Mouse (Mus musculus) layer of hippocampus, adult 11-12 months (tissue): ENCODE measurements around the gene Hoxd8.
A peak's percentile ranks its signal among the peaks of the same experiment; 100 is the strongest.

Experiments used
- DNase-seq: peaks from one replicate; pipeline ENCODE4 v3.0.0; 2022; ENCODE audit warnings: low spot score

Hoxd8 gene

GRCm38 (mm10) chr2:74699053-74699430, 5.4 kb upstream of the Hoxd8 start:
- DNase-seq = no peak

DNA sequence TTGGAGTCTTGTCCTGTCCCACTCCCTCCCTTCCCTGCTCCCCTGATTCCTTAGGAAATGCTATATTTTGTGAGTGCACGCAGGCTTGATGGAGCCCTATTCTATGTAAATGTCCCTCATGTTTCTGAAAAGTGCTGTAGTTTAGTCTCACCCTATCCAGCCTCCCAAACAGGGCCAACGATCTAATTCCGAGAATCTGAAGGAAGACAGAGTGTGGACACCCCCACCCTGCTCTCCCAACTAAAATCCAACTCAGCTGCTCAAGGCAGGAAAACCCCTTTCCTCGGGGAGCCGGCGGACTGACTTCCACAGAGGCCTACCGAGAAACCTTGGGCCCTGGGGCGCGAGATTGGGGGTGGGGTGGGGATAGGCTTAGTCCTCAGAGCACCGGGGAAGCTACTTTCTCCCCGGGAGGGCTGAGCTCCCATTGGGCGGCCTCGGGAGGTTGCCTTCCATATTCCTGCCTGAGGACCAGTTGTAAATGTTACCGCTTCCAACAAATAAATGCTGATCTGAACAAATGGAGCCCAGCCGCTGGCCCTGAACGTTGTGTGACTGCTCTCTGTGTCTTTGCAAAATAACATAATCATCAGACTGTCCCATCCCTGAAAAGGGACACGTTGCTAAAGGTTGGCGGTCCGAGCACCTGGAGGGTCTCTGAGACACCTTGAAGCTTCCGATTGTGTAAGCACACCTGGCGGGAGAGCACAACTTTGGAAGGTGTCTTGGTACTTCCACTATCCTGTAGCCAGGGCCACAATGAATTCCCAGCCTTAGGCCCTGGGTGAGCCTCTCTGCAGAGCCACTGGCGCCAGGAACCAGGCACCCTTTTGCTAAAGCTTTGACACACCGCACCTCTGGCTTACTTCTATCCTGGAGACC, 4.5 kb upstream of the Hoxd8 start:
- no peak for DNase-seq

DNA sequence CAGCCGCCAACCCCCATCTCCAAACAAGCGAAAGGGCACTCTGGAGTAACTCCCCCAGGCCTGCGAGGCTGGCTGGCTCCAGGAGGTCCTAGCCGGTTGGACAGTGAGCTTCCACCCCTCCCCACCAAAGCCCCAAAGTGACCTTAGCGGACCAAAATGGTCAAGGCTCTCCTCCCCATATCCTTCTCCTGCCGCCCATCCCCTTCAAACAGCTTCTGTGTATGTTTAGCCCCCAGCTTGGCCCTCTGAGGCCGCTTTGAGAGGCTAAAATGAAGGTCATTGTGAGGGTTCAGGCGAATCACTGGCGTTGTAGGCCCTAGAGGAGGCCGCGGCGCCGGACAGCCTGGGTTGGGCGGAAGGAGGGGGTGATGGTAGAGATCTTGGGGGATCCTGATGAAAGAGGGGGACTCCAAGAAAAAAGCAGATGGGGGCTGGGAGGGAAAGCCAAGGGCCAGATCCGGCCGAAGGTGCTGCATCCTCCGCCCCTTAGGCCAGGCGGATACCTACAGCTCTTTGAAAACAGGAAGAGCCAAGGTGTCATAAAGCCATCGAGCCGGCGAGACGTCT, 3.8 kb upstream of the Hoxd8 start:
- DNase-seq = no peak

- peak; percentile 74 for DNase-seq
These were observed 2.2 kb upstream of the Hoxd8 start for GRCm38 (mm10) chr2:74701949-74702819.

DNA sequence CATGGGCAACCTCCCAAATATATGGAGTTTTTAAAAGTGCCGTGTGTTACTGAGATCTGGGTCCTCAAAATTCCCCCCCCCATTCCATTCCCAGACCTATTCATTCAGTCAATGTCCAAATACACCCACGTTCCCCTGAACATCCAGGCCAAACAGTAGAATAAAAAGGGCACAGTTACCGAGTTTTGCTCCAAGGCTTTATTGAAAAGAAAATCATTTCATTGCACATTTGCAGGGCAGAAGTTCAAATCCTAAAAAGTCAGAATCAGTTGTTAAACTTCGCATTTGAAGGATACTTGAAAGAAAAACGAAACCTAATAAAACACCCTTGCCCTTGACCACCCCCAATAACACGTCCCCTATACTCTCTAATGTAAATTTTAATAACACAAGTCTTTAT, 1.6 kb upstream of the Hoxd8 start:
- DNase-seq = no peak

GRCm38 (mm10) chr2:74703317-74703716, 1.1 kb upstream of the Hoxd8 start:
- no peak for DNase-seq

DNA sequence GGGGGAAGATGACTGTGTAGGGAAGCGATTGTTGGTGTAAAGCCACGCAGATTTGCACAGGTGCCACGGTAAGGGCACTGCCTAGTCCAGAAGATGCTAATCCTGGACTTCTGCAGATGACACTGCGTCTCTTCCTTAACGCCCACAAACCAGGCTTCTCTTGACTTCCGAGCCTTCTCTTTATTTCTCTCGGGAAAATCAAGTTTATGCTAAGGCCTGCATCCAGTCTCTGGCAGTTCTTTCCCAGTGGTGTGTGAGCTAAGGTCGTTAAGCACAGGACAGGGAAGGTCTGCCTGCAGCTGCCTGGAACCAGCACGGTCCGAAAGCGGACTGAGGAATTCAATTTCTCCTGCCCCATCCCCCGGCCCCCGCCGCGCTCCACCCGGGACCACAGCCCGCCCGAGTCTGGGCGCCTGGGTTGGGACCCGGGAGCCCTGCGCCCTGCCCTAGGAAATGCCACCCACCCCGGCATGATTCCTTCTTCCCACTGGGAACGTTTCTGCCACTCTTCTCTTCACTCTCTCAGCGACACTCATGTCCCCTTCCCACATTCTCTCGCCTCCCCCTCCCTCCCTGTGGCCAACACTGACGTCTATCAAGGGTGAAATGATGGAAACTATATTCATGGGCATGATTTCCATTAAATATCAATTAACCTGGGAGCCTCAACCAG, 559 bp upstream of the Hoxd8 start:
- DNase-seq = no peak

GRCm38 (mm10) chr2:74704999-74705466, 618 bp downstream of the Hoxd8 start:
- no peak for DNase-seq

DNA sequence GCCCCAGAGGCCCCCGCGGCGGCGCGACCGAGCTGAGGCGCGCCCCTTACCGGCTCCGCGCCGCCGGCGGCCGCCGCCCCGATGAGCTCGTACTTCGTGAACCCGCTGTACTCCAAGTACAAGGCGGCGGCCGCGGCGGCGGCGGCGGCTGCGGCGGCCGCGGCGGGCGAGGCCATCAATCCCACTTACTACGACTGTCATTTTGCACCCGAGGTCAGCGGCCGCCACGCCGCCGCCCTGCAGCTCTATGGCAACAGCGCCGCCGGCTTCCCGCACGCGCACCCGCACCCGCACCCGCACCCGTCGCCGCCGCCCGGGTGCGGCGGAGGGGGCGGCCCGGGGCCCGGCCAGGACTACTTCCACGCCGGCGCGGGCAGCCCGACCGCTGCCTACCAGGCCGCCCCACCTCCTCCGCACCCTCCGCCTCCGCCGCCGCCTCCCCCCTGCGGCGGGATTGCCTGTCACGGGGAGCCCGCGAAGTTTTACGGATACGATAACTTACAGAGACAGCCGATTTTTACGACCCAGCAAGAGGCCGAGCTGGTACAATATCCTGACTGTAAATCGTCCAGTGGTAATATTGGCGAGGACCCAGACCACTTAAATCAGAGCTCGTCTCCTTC, 1.2 kb downstream of the Hoxd8 start:
- DNase-seq = no peak

GRCm38 (mm10) chr2:74706393-74706960, 2.1 kb downstream of the Hoxd8 start:
- DNase-seq = no peak

DNA sequence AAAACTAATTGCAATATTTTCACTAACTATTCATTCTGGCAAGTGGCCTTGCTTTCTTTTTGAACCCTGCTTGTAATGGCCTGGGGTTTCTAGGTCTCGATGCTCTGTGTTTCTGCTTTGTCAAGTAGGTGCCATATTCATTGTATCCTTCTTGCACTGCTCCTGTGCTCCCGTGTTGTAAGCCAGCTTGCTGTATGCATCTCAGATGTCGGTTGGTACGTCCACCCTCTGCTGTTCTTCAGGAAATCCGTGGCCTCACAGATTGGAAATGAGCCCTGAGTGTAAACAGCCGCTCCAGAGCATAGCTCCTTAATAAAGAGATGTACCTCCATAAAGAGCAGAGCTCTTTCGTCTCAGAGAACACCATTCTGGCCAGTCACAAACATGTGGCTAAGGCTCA, 3.2 kb downstream of the Hoxd8 start:
- DNase-seq = no peak

- no peak for DNase-seq
These were observed 4.3 kb downstream of the Hoxd8 start for GRCm38 (mm10) chr2:74708676-74709075.

DNA sequence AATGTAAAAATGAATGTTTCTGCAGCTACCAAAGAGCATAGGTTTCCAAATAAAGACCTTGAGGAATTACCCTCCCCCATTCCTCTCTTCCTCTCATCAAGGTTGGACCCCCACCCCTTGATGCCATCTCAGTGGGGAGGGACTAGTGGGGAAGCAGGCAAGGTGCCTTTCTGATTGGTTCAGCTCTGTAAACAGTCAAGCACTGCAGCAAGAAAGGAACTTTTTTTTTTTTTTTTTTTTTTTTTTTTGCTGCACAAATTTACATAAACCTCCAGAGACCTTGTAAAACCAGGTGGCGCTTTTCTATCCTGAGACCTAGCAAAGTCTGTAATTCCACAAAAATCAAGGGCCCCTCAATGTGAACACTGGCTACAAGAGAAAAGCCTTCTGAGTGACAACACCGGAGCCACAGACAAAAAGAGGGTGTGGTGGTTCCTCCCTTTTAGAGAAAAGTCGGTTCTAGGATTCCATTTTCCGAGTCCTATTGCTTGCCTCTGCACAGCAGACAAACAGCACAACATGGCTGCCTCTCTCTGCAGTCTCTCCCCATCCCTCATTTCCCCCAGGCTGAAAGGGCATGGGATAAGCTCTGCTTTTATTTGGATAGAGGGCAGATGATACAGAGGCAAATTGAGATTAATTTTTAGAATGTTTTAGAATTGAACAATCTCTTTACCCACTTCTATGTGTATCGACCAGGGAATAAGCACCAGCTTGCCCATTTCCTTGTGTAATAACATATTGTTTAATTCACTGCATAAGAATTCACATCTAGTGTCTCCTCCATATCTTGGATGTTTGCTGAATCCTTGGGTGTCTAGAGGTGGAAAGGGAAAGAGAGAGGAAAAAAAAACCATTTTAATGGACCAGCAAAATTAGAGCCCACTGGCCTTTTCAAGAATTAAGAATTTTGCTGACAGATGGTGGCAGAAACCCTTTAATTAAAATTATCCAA, 5.3 kb downstream of the Hoxd8 start:
- DNase-seq = no peak

GRCm38 (mm10) chr2:74710929-74711543, 6.6 kb downstream of the Hoxd8 start:
- no peak for DNase-seq

DNA sequence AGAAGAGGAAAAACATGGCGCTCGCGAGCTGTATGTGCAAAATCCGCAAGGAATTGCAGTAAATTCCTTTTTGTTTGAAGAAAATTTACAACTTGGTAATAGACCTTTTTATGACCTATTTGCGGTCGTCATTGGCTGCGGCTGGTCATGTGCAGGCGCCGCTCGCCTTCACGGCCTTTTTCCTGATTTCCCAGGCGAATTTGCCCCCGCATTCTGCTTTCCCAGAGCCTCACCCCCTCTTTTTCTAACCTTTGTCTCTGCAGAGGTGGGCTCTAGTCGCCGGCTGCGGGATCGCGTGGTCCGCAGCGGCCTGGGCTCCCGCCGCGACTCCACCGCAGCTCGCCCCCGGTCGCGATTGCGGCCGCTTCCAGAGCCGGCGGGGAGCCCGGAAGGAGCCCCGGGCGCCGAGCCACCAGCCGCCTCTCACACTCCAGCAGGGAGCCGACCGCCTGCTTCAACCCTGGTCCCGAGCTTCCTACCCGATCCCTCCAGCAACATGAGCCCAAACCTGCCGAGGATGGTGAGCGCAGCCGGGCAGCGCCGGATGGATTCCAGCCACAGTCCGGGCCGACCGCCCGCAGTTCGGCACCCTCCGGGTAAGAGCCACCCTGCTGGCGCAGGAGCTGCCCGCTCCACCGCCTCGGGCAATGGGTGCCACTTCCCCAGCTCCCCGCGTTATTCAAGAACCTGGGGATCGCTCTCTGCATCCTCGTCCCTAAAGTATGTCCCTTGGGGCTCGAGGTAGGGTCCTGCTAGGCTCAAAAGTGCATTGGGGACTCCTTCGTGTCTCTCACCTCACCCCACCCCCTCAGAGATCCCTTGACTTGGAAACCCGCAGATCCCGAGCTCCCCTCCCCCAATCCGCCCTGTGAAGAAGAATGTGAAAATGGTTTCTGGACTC, 7.6 kb downstream of the Hoxd8 start, which contains the start of the genes Hoxd3 and Hoxd4:
Gene Hoxd3 (plus strand): TSS at position 207 of the 901 bp plus-strand sequence.
Gene Hoxd4 (plus strand): TSS at position 209 of the 901 bp plus-strand sequence.
- no peak for DNase-seq

- no peak for DNase-seq
These were observed 9.1 kb downstream of the Hoxd8 start for GRCm38 (mm10) chr2:74713239-74714150.

DNA sequence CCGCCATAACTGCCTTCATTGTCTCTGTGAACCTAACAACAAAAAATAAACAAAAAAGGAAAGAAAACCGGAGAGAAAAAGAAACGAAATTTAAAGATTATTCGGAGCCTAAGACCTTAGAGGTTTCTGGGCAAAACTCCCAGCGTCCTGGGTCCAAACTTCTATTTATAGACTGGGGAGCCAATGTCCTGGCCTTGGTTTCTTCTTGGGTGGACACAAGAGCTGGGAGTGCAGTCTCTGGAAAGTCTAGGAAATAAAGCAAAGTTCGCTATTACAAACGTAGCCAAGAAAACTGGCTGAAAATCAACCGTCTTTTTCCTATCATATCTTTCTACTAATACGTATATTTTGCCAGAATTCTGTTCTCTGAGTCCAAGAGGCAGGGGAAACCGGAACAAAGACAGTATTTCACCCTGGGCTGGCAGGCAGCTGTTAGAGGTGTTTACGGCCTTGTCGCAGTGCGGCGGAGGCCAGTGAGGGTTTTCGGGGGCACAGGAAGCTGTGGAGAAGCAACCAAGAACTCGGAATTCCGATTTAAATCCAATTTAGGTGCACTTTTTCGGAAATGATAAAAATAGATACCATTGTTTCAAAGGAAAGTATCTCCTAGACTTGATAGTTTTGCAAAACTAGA, 9.9 kb downstream of the Hoxd8 start:
- no peak for DNase-seq
